Mouse (Mus musculus) lung, postnatal 0 days (tissue): ENCODE measurements around the gene Mroh8.

Experiments used
- CTCF ChIP-seq: IDR thresholded peaks from 2 replicates; pipeline ENCODE4 v1.5.1; 2016; ENCODE audit warnings: antibody characterized with exemption, mild to moderate bottlenecking
- EP300 ChIP-seq: IDR thresholded peaks from 2 replicates; pipeline ENCODE4 v1.6.1; 2016; ENCODE audit warnings: antibody characterized with exemption, mild to moderate bottlenecking, control low read depth

DNA sequence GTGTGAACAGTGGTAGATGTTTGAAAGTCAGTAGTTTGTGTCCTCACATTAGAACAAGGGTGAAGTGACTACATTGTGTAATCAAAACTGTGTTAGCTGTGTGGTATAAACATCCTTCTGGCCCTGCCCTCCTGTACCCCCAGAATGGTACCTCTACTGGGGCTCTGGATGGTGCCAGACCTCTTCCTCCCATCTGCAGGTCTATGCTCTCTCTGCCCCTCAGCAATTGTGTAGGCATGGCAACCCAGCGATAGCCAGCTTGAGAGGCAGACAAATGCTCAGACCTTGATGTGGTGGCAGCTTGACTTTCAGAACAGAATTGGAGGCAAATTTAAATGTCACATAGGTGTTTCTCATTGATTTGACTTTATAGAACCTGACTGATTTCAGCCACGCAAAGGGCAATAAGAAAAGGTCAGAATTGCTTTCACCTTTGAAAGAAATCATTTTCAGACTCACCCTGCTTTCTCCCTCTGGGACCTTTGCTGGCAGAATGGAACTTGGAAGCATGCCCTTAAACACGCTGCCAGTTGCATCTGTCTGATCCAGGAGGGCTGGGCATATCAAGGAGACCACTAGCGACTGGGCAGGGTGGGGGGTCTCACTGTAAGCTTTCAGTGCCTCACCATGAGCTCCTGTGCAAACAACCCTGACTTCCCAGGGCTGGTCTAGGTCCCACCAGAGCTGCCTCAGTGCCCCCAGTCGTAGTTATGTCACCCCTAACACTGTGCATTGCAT is 42.8 kb upstream of the Mroh8 start:
- TF ChIP-seq CTCF (no peak), EP300 (no peak)
